Mouse (Mus musculus) neural tube, embryonic 15.5 days (tissue): Measurements from ENCODE around the gene Apbb1ip. TPM values are rescaled to one million over a fixed set of nuclear protein-coding genes. Genes with fewer than 3 reads are reported as not detected.
A peak's percentile ranks its signal among the peaks of the same experiment; 100 is the strongest.

Experiments
- ATAC-seq: fragments of 200-750 bp; cut with Nextera tagmentation; 2 replicates; pipeline ENCODE4 v1.8.0; 2017; ENCODE audit warnings: mild to moderate bottlenecking, moderate TSS enrichment, moderate library complexity; ENCODE audit not compliant: low FRiP score
- H3K27ac ChIP-seq: fragments of 300-500 bp; sonication (generic); replicated peaks from 2 replicates; pipeline ENCODE4 v1.5.1; 2015; ENCODE audit warnings: mild to moderate bottlenecking, inconsistent platforms
- H3K27me3 ChIP-seq: fragments of 300-500 bp; sonication (generic); replicated peaks from 2 replicates; pipeline ENCODE4 v1.6.1; 2015; ENCODE audit warnings: inconsistent platforms
- H3K36me3 ChIP-seq: fragments of 300-500 bp; sonication (generic); 2 replicates; pipeline ENCODE4 v1.6.1; 2015; ENCODE audit warnings: inconsistent platforms
- H3K4me1 ChIP-seq: fragments of 300-500 bp; sonication (generic); 2 replicates; pipeline ENCODE4 v1.6.1; 2015; ENCODE audit warnings: inconsistent platforms
- H3K4me2 ChIP-seq: fragments of 300-500 bp; sonication (generic); 2 replicates; pipeline ENCODE4 v1.6.1; 2015; ENCODE audit warnings: inconsistent platforms, mild to moderate bottlenecking, moderate library complexity
- H3K4me3 ChIP-seq: fragments of 300-500 bp; sonication (generic); replicated peaks from 2 replicates; pipeline ENCODE4 v1.5.1; 2015; ENCODE audit warnings: mild to moderate bottlenecking, inconsistent platforms
- H3K9ac ChIP-seq: fragments of 300-500 bp; sonication (generic); replicated peaks from 2 replicates; pipeline ENCODE4 v1.6.1; 2015; ENCODE audit warnings: mild to moderate bottlenecking, inconsistent platforms
- H3K9me3 ChIP-seq: fragments of 300-500 bp; sonication (generic); replicated peaks from 2 replicates; pipeline ENCODE4 v1.6.1; 2016; ENCODE audit warnings: inconsistent platforms
- WGBS: fragments of 180-500 bp; shearing (Covaris S2); methylation state at CpG from one replicate; pipeline ENCODE4 v1.1.7; 2015; ENCODE audit warnings: mixed read lengths; 5-methylcytosine and 5-hydroxymethylcytosine counted together
- polyA plus RNA-seq: library from polyadenylated mRNA; unstranded; fragments of >200 nt; fragmentation: Nextera tagmentation; extraction: Ambion mirVana; gene quantifications from 2 replicates; pipeline ENCODE4 v1.2.1, GENCODE M21; 2015

The Apbb1ip gene
- polyA plus RNA-seq, 1 experiment from 2014 or later, result 1.2 TPM

GRCm38 (mm10) chr2:22753461-22754075 lies 20.3 kb upstream of the Apbb1ip start:
- no peaks in the 10 kb centered on the region for H3K27me3 ChIP-seq

GRCm38 (mm10) chr2:22754222-22754824 lies 19.6 kb upstream of the Apbb1ip start:
- Histone ChIP-seq H3K4me1 (no peaks in the 10 kb centered on the region), H3K27ac (no peak overlapping the region), H3K36me3 (no peaks in the 10 kb centered on the region), H3K4me2 (no peak overlapping the region), H3K9me3 (no peaks in the 10 kb centered on the region), H3K4me3 (no peak overlapping the region), H3K27me3 (no peaks in the 10 kb centered on the region), H3K9ac (no peak overlapping the region)
- no peak for ATAC-seq
- 81% methylated on average over 4 of the region's 4 CpGs for WGBS

More at GRCm38 (mm10) chr2:22753461-22754075, 20.3 kb upstream of the Apbb1ip start:
- Histone ChIP-seq H3K36me3 (no peaks in the 10 kb centered on the region), H3K9ac (no peak overlapping the region), H3K27ac (no peak overlapping the region), H3K4me3 (no peak overlapping the region), H3K4me2 (no peak overlapping the region), H3K4me1 (no peaks in the 10 kb centered on the region), H3K9me3 (no peaks in the 10 kb centered on the region)
- ATAC-seq, result no peak
- 65% methylated on average over 2 of the region's 2 CpGs for WGBS

GRCm38 (mm10) chr2:22755561-22755960 lies 18.3 kb upstream of the Apbb1ip start:
- Histone ChIP-seq H3K9ac (no peak overlapping the region), H3K36me3 (no peaks in the 10 kb centered on the region), H3K27me3 (no peaks in the 10 kb centered on the region), H3K4me2 (no peak overlapping the region), H3K4me1 (no peaks in the 10 kb centered on the region), H3K9me3 (no peaks in the 10 kb centered on the region), H3K4me3 (no peak overlapping the region), H3K27ac (no peak overlapping the region)
- 83% methylated on average over 6 of the region's 6 CpGs for WGBS
- no peak for ATAC-seq

GRCm38 (mm10) chr2:22758310-22758972 lies 15.5 kb upstream of the Apbb1ip start:
- no peak for ATAC-seq
- Histone ChIP-seq H3K27ac (no peak overlapping the region), H3K4me1 (no peaks in the 10 kb centered on the region), H3K27me3 (no peaks in the 10 kb centered on the region), H3K36me3 (no peaks in the 10 kb centered on the region), H3K4me2 (no peak overlapping the region), H3K4me3 (no peak overlapping the region), H3K9ac (no peak overlapping the region), H3K9me3 (no peaks in the 10 kb centered on the region)
- 43% methylated on average over 6 of the region's 6 CpGs for WGBS

GRCm38 (mm10) chr2:22760452-22760851 lies 13.4 kb upstream of the Apbb1ip start:
- Histone ChIP-seq H3K4me2 (no peak overlapping the region), H3K9me3 (no peaks in the 10 kb centered on the region), H3K36me3 (no peaks in the 10 kb centered on the region), H3K27me3 (no peaks in the 10 kb centered on the region), H3K4me1 (no peaks in the 10 kb centered on the region), H3K4me3 (no peak overlapping the region), H3K9ac (no peak overlapping the region), H3K27ac (no peak overlapping the region)
- 38% methylated on average over 2 of the region's 2 CpGs for WGBS
- no peak for ATAC-seq

- Histone ChIP-seq H3K36me3 (no peaks in the 10 kb centered on the region), H3K4me3 (no peak overlapping the region), H3K27ac (no peak overlapping the region), H3K9me3 (no peaks in the 10 kb centered on the region), H3K9ac (no peak overlapping the region), H3K4me1 (no peaks in the 10 kb centered on the region), H3K27me3 (no peaks in the 10 kb centered on the region), H3K4me2 (no peak overlapping the region)
- WGBS, result 83% methylated on average over 7 of the region's 7 CpGs
- no peak for ATAC-seq
Measured at GRCm38 (mm10) chr2:22761103-22761521, 12.8 kb upstream of the Apbb1ip start.

GRCm38 (mm10) chr2:22764774-22765387 lies 9.0 kb upstream of the Apbb1ip start:
- Histone ChIP-seq H3K27me3 (no peaks in the 10 kb centered on the region), H3K36me3 (no peaks in the 10 kb centered on the region), H3K9me3 (no peaks in the 10 kb centered on the region), H3K4me3 (no peak overlapping the region), H3K4me2 (no peak overlapping the region), H3K27ac (no peak overlapping the region), H3K9ac (no peak overlapping the region), H3K4me1 (no peaks in the 10 kb centered on the region)
- 54% methylated on average over 5 of the region's 5 CpGs for WGBS
- ATAC-seq, result no peak; the same call in 1 of the 2 replicates

GRCm38 (mm10) chr2:22771311-22771710 lies 2.6 kb upstream of the Apbb1ip start:
- no peaks in the 10 kb centered on the region for H3K36me3 ChIP-seq
- no peak overlapping the region for H3K4me3 ChIP-seq
- no peak overlapping the region for H3K9ac ChIP-seq
- H3K27ac ChIP-seq, result no peak overlapping the region
- peaks cover 9% of the 10 kb centered on the region for H3K4me1 ChIP-seq
- ATAC-seq, result no peak
- no peaks in the 10 kb centered on the region for H3K9me3 ChIP-seq
- H3K4me2 ChIP-seq, result no peak overlapping the region
- H3K27me3 ChIP-seq, result peaks cover 11% of the 10 kb centered on the region; the same call in 1 of the 2 replicates

GRCm38 (mm10) chr2:22774181-22774751 lies 372 bp downstream of the Apbb1ip start:
- H3K27me3 ChIP-seq, result peaks cover 11% of the 10 kb centered on the region; the same call in 1 of the 2 replicates
- peak overlapping the region; percentile 92 for H3K4me2 ChIP-seq
- H3K36me3 ChIP-seq, result no peaks in the 10 kb centered on the region
- H3K9ac ChIP-seq, result peak overlapping the region; percentile 51
- H3K27ac ChIP-seq, result no peak overlapping the region
- peaks cover 9% of the 10 kb centered on the region for H3K4me1 ChIP-seq
- H3K9me3 ChIP-seq, result no peaks in the 10 kb centered on the region
- peak; percentile 80 for ATAC-seq
- 1% methylated on average over 28 of the region's 28 CpGs for WGBS
- peak overlapping the region; percentile 44 for H3K4me3 ChIP-seq

- no peak for ATAC-seq
- WGBS, result 54% methylated on average over 8 of the region's 8 CpGs
- Histone ChIP-seq H3K4me1 (peaks cover 9% of the 10 kb centered on the region), H3K36me3 (no peaks in the 10 kb centered on the region), H3K27ac (no peak overlapping the region), H3K4me3 (no peak overlapping the region), H3K4me2 (no peak overlapping the region; the same call in 1 of the 2 replicates), H3K9me3 (no peaks in the 10 kb centered on the region), H3K27me3 (peaks cover 11% of the 10 kb centered on the region; the same call in 1 of the 2 replicates), H3K9ac (no peak overlapping the region)
Measured at GRCm38 (mm10) chr2:22775213-22775612, 1.3 kb downstream of the Apbb1ip start.

GRCm38 (mm10) chr2:22775681-22776080 lies 1.8 kb downstream of the Apbb1ip start:
- Histone ChIP-seq H3K27me3 (peaks cover 11% of the 10 kb centered on the region; the same call in 1 of the 2 replicates), H3K36me3 (no peaks in the 10 kb centered on the region), H3K9ac (no peak overlapping the region), H3K9me3 (no peaks in the 10 kb centered on the region), H3K4me2 (no peak overlapping the region), H3K27ac (no peak overlapping the region), H3K4me3 (no peak overlapping the region), H3K4me1 (peaks cover 9% of the 10 kb centered on the region)
- no peak for ATAC-seq
- WGBS, result 79% methylated on average over 3 of the region's 3 CpGs
